Mouse (Mus musculus): ENCODE results near the gene Dpy30. TPM values are rescaled to one million over a fixed set of nuclear protein-coding genes. Genes with fewer than 3 reads are reported as not detected.

Dpy30 gene
- polyA plus RNA-seq, 1 experiment = 57.3 TPM

- Histone ChIP-seq H3K27ac (ENCODE audit: insufficient read depth, low read depth, low read length) (no peak overlapping the region), H3K4me1 (ENCODE audit: control insufficient read depth, insufficient read depth, low read length) (peaks cover 11% of the 10 kb centered on the region), H3K36me3 (ENCODE audit: control insufficient read depth, insufficient read depth, low read length) (no peaks in the 10 kb centered on the region), H3K27me3 (replicated peaks; ENCODE audit: control insufficient read depth, insufficient read depth, low read length) (no peaks in the 10 kb centered on the region), H3K4me3 (ENCODE audit: insufficient read depth, low read depth, low read length) (no peak overlapping the region)
- TF ChIP-seq CTCF (conservative IDR thresholded peaks at IDR 0.05; ENCODE audit: insufficient read depth, insufficient read length, low read depth, low read length) = no peak
- no peak for TF ChIP-seq POLR2A (IDR thresholded peaks at IDR 0.05; ENCODE audit: low read depth, low read length)
- DNase-seq = peak; percentile 46
- WGBS = 50% methylated on average over 3 of the region's 3 CpGs
Measured at GRCm38 (mm10) chr17:74264333-74265155, 59.2 kb downstream of the Dpy30 start.

GRCm38 (mm10) chr17:74262415-74262814, 61.3 kb downstream of the Dpy30 start:
- peaks cover 15% of the 10 kb centered on the region for H3K4me1 ChIP-seq (ENCODE audit: control insufficient read depth, insufficient read depth, low read length)
- H3K27ac ChIP-seq (ENCODE audit: insufficient read depth, low read depth, low read length) = no peak overlapping the region
- no peaks in the 10 kb centered on the region for H3K36me3 ChIP-seq (ENCODE audit: control insufficient read depth, insufficient read depth, low read length)
- H3K4me3 ChIP-seq (ENCODE audit: insufficient read depth, low read depth, low read length) = no peak overlapping the region
- WGBS = 88% methylated on average over 3 of the region's 3 CpGs
- no peak for DNase-seq
- H3K27me3 ChIP-seq (replicated peaks; ENCODE audit: control insufficient read depth, insufficient read depth, low read length) = no peaks in the 10 kb centered on the region
- TF ChIP-seq CTCF (conservative IDR thresholded peaks at IDR 0.05; ENCODE audit: insufficient read depth, insufficient read length, low read depth, low read length) (no peak), POLR2A (IDR thresholded peaks at IDR 0.05; ENCODE audit: low read depth, low read length) (no peak)

Other genes with a start within 250 kb of the Dpy30 start
- 38.7 and 43.1 TPM in 2 replicates for gene Memo1, start 28.4 kb downstream of the Dpy30 start, polyA plus RNA-seq (2012; rRNA removed)
- 3.5 and 4.2 TPM in 2 replicates for gene Spast, start 15.0 kb upstream of the Dpy30 start, polyA plus RNA-seq (2012; rRNA removed)
- gene Slc30a6, start 71.7 kb upstream of the Dpy30 start, polyA plus RNA-seq (2012; rRNA removed) = 27.0 and 30.6 TPM in 2 replicates
- gene Nlrc4, start 135.2 kb upstream of the Dpy30 start, polyA plus RNA-seq (2012; rRNA removed) = 0.08 and 0.28 TPM in 2 replicates
- 30.4 and 48.2 TPM in 2 replicates for gene Yipf4, start 165.5 kb upstream of the Dpy30 start, polyA plus RNA-seq (2012; rRNA removed)
- 87.5 and 119 TPM in 2 replicates for gene Birc6, start 204.4 kb upstream of the Dpy30 start, polyA plus RNA-seq (2012; rRNA removed)